Mouse (Mus musculus): ENCODE results near the gene Gm20388.

Gene Gm20388

GRCm38 (mm10) chr8:121083093-121083935, 1172.7 kb downstream of the Gm20388 start:
- DNase-seq (ENCODE audit: low spot score in 2 of 2) = no peak

- no peak for DNase-seq (ENCODE audit: low spot score in 2 of 2)
Observed at GRCm38 (mm10) chr8:121083936-121084209, 1173.2 kb downstream of the Gm20388 start.

- DNase-seq (ENCODE audit: low spot score in 2 of 2) = no peak
Observed at GRCm38 (mm10) chr8:121084210-121084951, 1173.7 kb downstream of the Gm20388 start, which contains the start of gene Foxf1. Gene Foxf1 (plus strand): TSS chr8:121084386.

- no peak for DNase-seq (ENCODE audit: low spot score in 2 of 2)
Observed at GRCm38 (mm10) chr8:121085011-121085410, 1174.4 kb downstream of the Gm20388 start.

GRCm38 (mm10) chr8:121085561-121085960, 1174.9 kb downstream of the Gm20388 start:
- no peak for DNase-seq (ENCODE audit: low spot score in 2 of 2)

GRCm38 (mm10) chr8:121086004-121086900, 1175.6 kb downstream of the Gm20388 start:
- DNase-seq (ENCODE audit: low spot score in 2 of 2) = no peak

GRCm38 (mm10) chr8:121088281-121088680, 1177.6 kb downstream of the Gm20388 start:
- DNase-seq (ENCODE audit: low spot score in 2 of 2) = no peak

- DNase-seq (ENCODE audit: low spot score in 2 of 2) = no peak
Observed at GRCm38 (mm10) chr8:121088871-121089630, 1178.4 kb downstream of the Gm20388 start.

- no peak for DNase-seq (ENCODE audit: low spot score in 2 of 2)
Observed at GRCm38 (mm10) chr8:121089631-121090380, 1179.2 kb downstream of the Gm20388 start.

- no peak for DNase-seq (ENCODE audit: low spot score in 2 of 2)
Observed at GRCm38 (mm10) chr8:121090716-121091115, 1180.1 kb downstream of the Gm20388 start.

GRCm38 (mm10) chr8:121092141-121092540, 1181.5 kb downstream of the Gm20388 start:
- DNase-seq (ENCODE audit: low spot score in 2 of 2) = no peak

- peak; percentile 46 to 83 for DNase-seq (ENCODE audit: low spot score in 2 of 2)
Observed at GRCm38 (mm10) chr8:121092627-121093026, 1182.0 kb downstream of the Gm20388 start.

GRCm38 (mm10) chr8:121093496-121093895, 1182.9 kb downstream of the Gm20388 start:
- DNase-seq (ENCODE audit: low spot score in 2 of 2) = no peak

- peak; percentile 41 to 71 for DNase-seq (ENCODE audit: low spot score in 2 of 2)
Observed at GRCm38 (mm10) chr8:121104049-121104818, 1193.6 kb downstream of the Gm20388 start.

- DNase-seq (ENCODE audit: low spot score in 2 of 2) = peak; percentile 97 to 98
Observed at GRCm38 (mm10) chr8:121107668-121108656, 1197.3 kb downstream of the Gm20388 start, which contains the start of gene Mthfsd. Gene Mthfsd (minus strand): TSS chr8:121108392.

- no peak for DNase-seq (ENCODE audit: low spot score in 2 of 2)
Observed at GRCm38 (mm10) chr8:121108657-121109056, 1198.0 kb downstream of the Gm20388 start.

- DNase-seq (ENCODE audit: low spot score in 2 of 2) = no peak
Observed at GRCm38 (mm10) chr8:121111145-121111907, 1200.7 kb downstream of the Gm20388 start.

- DNase-seq (ENCODE audit: low spot score in 2 of 2) = peak; percentile 87 to 96
Observed at GRCm38 (mm10) chr8:121113261-121113660, 1202.6 kb downstream of the Gm20388 start.
